Mouse (Mus musculus): ENCODE results near the gene Supt16.

- TF ChIP-seq CTCF (IDR thresholded peaks at IDR 0.05; ENCODE audit: low read depth, low read length), result no peak
- no peak for TF ChIP-seq POLR2A (IDR thresholded peaks at IDR 0.05; ENCODE audit: extremely low read depth, insufficient read depth, low read length)
Measured at GRCm38 (mm10) chr14:52166571-52166970, 30.6 kb downstream of the Supt16 start.

Data from liver, adult 2 months (tissue).